Mouse (Mus musculus): ENCODE measurements at regions not wholly inside any gene's neighbourhood (a gene's known extent, or its start where the extent isn't known, plus 50 kb on each side); places are given as distances from the start of the nearest gene placed in this dataset.

- no peaks in the 10 kb centered on the region for H3K36me3 ChIP-seq (ENCODE audit: control insufficient read depth, insufficient read depth)
- peaks cover 29% of the 10 kb centered on the region for H3K27me3 ChIP-seq (ENCODE audit: control insufficient read depth, insufficient read depth, low read depth, low read length)
- no peak overlapping the region for H3K9ac ChIP-seq (ENCODE audit: low read depth, low read length)
- peaks cover 26% of the 10 kb centered on the region for H3K4me1 ChIP-seq (ENCODE audit: control insufficient read depth, low read depth, low read length)
- no peak for ATAC-seq (ENCODE audit: low read depth)
- no peaks in the 10 kb centered on the region for H3K9me3 ChIP-seq (replicated peaks; ENCODE audit: control insufficient read depth, low read length)
- 46% methylated on average over 7 of the region's 8 CpGs for WGBS (ENCODE audit: insufficient replicate concordance)
- no peak overlapping the region for H3K4me3 ChIP-seq (ENCODE audit: low read depth, low read length)
- H3K4me2 ChIP-seq (ENCODE audit: low read depth, low read length) = no peak overlapping the region
- peak overlapping the region; percentile 37; the same call in 1 of the 2 replicates for H3K27ac ChIP-seq (ENCODE audit: low read length)
Measured at GRCm38 (mm10) chr2:30719611-30720290, 83.7 kb downstream of the 1700001O22Rik start.

- H3K4me1 ChIP-seq (ENCODE audit: control insufficient read depth, low read depth, low read length) = peaks cover 26% of the 10 kb centered on the region
- H3K9ac ChIP-seq (ENCODE audit: low read depth, low read length) = peak overlapping the region; percentile 12; the same call in 1 of the 2 replicates
- under 1% methylated on average over 29 of the region's 29 CpGs for WGBS (ENCODE audit: insufficient replicate concordance)
- H3K4me3 ChIP-seq (ENCODE audit: low read depth, low read length) = peak overlapping the region; percentile 9
- peaks cover 29% of the 10 kb centered on the region for H3K27me3 ChIP-seq (ENCODE audit: control insufficient read depth, insufficient read depth, low read depth, low read length)
- no peaks in the 10 kb centered on the region for H3K9me3 ChIP-seq (replicated peaks; ENCODE audit: control insufficient read depth, low read length)
- ATAC-seq (ENCODE audit: low read depth) = peak; percentile 65
- peak overlapping the region; percentile 51 for H3K4me2 ChIP-seq (ENCODE audit: low read depth, low read length)
- H3K27ac ChIP-seq (ENCODE audit: low read length) = peak overlapping the region; percentile 70
- no peaks in the 10 kb centered on the region for H3K36me3 ChIP-seq (ENCODE audit: control insufficient read depth, insufficient read depth)
Measured at GRCm38 (mm10) chr2:30718741-30719381, 84.6 kb downstream of the 1700001O22Rik start.

GRCm38 (mm10) chr2:30718329-30718675 is 85.2 kb downstream of the 1700001O22Rik start:
- no peaks in the 10 kb centered on the region for H3K36me3 ChIP-seq (ENCODE audit: control insufficient read depth, insufficient read depth)
- H3K27me3 ChIP-seq (ENCODE audit: control insufficient read depth, insufficient read depth, low read depth, low read length) = peaks cover 31% of the 10 kb centered on the region
- H3K4me3 ChIP-seq (ENCODE audit: low read depth, low read length) = peak overlapping the region; percentile 9
- H3K4me1 ChIP-seq (ENCODE audit: control insufficient read depth, low read depth, low read length) = peaks cover 26% of the 10 kb centered on the region
- peak overlapping the region; percentile 51 for H3K4me2 ChIP-seq (ENCODE audit: low read depth, low read length)
- peak; percentile 72 for ATAC-seq (ENCODE audit: low read depth)
- peak overlapping the region; percentile 70 for H3K27ac ChIP-seq (ENCODE audit: low read length)
- WGBS (ENCODE audit: insufficient replicate concordance) = 0% methylated on average over 12 of the region's 12 CpGs
- peak overlapping the region; percentile 12; the same call in 1 of the 2 replicates for H3K9ac ChIP-seq (ENCODE audit: low read depth, low read length)
- H3K9me3 ChIP-seq (replicated peaks; ENCODE audit: control insufficient read depth, low read length) = no peaks in the 10 kb centered on the region

- H3K4me2 ChIP-seq (ENCODE audit: low read depth, low read length) = peak overlapping the region; percentile 51
- H3K27me3 ChIP-seq (ENCODE audit: control insufficient read depth, insufficient read depth, low read depth, low read length) = peaks cover 37% of the 10 kb centered on the region
- 16% methylated on average over 16 of the region's 16 CpGs for WGBS (ENCODE audit: insufficient replicate concordance)
- peak overlapping the region; percentile 37; the same call in 1 of the 2 replicates for H3K27ac ChIP-seq (ENCODE audit: low read length)
- H3K9ac ChIP-seq (ENCODE audit: low read depth, low read length) = no peak overlapping the region
- no peak overlapping the region; the same call in 1 of the 2 replicates for H3K4me3 ChIP-seq (ENCODE audit: low read depth, low read length)
- H3K9me3 ChIP-seq (replicated peaks; ENCODE audit: control insufficient read depth, low read length) = no peaks in the 10 kb centered on the region
- H3K4me1 ChIP-seq (ENCODE audit: control insufficient read depth, low read depth, low read length) = peaks cover 26% of the 10 kb centered on the region
- H3K36me3 ChIP-seq (ENCODE audit: control insufficient read depth, insufficient read depth) = no peaks in the 10 kb centered on the region
- no peak for ATAC-seq (ENCODE audit: low read depth)
Measured at GRCm38 (mm10) chr2:30717566-30718328, 85.7 kb downstream of the 1700001O22Rik start.

GRCm38 (mm10) chr2:30716580-30717565 is 86.6 kb downstream of the 1700001O22Rik start:
- Histone ChIP-seq H3K9me3 (replicated peaks; ENCODE audit: control insufficient read depth, low read length) (no peaks in the 10 kb centered on the region), H3K4me2 (ENCODE audit: low read depth, low read length) (peak overlapping the region; percentile 32; the same call in 1 of the 2 replicates), H3K4me3 (ENCODE audit: low read depth, low read length) (no peak overlapping the region; the same call in 1 of the 2 replicates), H3K4me1 (ENCODE audit: control insufficient read depth, low read depth, low read length) (peaks cover 28% of the 10 kb centered on the region), H3K9ac (ENCODE audit: low read depth, low read length) (no peak overlapping the region), H3K27me3 (ENCODE audit: control insufficient read depth, insufficient read depth, low read depth, low read length) (peaks cover 46% of the 10 kb centered on the region), H3K27ac (ENCODE audit: low read length) (peak overlapping the region; percentile 19; the same call in 1 of the 2 replicates), H3K36me3 (ENCODE audit: control insufficient read depth, insufficient read depth) (no peaks in the 10 kb centered on the region)
- no peak for ATAC-seq (ENCODE audit: low read depth)
- WGBS (ENCODE audit: insufficient replicate concordance) = 5% methylated on average over 24 of the region's 24 CpGs

GRCm38 (mm10) chr2:30715720-30716310 is 87.6 kb downstream of the 1700001O22Rik start:
- Histone ChIP-seq H3K4me1 (ENCODE audit: control insufficient read depth, low read depth, low read length) (peaks cover 32% of the 10 kb centered on the region), H3K4me3 (ENCODE audit: low read depth, low read length) (no peak overlapping the region), H3K4me2 (ENCODE audit: low read depth, low read length) (no peak overlapping the region), H3K27me3 (ENCODE audit: control insufficient read depth, insufficient read depth, low read depth, low read length) (peaks cover 56% of the 10 kb centered on the region), H3K36me3 (ENCODE audit: control insufficient read depth, insufficient read depth) (no peaks in the 10 kb centered on the region), H3K27ac (ENCODE audit: low read length) (no peak overlapping the region), H3K9me3 (replicated peaks; ENCODE audit: control insufficient read depth, low read length) (no peaks in the 10 kb centered on the region), H3K9ac (ENCODE audit: low read depth, low read length) (no peak overlapping the region)
- ATAC-seq (ENCODE audit: low read depth) = no peak
- WGBS (ENCODE audit: insufficient replicate concordance) = 42% methylated on average over 4 of the region's 4 CpGs

GRCm38 (mm10) chr2:30713535-30713934 is 89.9 kb downstream of the 1700001O22Rik start:
- Histone ChIP-seq H3K9me3 (replicated peaks; ENCODE audit: control insufficient read depth, low read length) (no peaks in the 10 kb centered on the region), H3K4me3 (ENCODE audit: low read depth, low read length) (no peak overlapping the region), H3K27me3 (ENCODE audit: control insufficient read depth, insufficient read depth, low read depth, low read length) (peaks cover 68% of the 10 kb centered on the region), H3K27ac (ENCODE audit: low read length) (no peak overlapping the region), H3K36me3 (ENCODE audit: control insufficient read depth, insufficient read depth) (no peaks in the 10 kb centered on the region), H3K9ac (ENCODE audit: low read depth, low read length) (no peak overlapping the region), H3K4me2 (ENCODE audit: low read depth, low read length) (no peak overlapping the region), H3K4me1 (ENCODE audit: control insufficient read depth, low read depth, low read length) (peaks cover 27% of the 10 kb centered on the region)
- 34% methylated on average over 3 of the region's 3 CpGs for WGBS (ENCODE audit: insufficient replicate concordance)
- no peak for ATAC-seq (ENCODE audit: low read depth)

- no peaks in the 10 kb centered on the region for H3K36me3 ChIP-seq (ENCODE audit: control insufficient read depth, insufficient read depth)
- no peak overlapping the region for H3K4me3 ChIP-seq (ENCODE audit: low read depth, low read length)
- 42% methylated on average over 9 of the region's 9 CpGs for WGBS (ENCODE audit: insufficient replicate concordance)
- no peaks in the 10 kb centered on the region for H3K9me3 ChIP-seq (replicated peaks; ENCODE audit: control insufficient read depth, low read length)
- no peak overlapping the region for H3K9ac ChIP-seq (ENCODE audit: low read depth, low read length)
- H3K4me2 ChIP-seq (ENCODE audit: low read depth, low read length) = no peak overlapping the region
- H3K27ac ChIP-seq (ENCODE audit: low read length) = no peak overlapping the region
- ATAC-seq (ENCODE audit: low read depth) = no peak
- H3K27me3 ChIP-seq (ENCODE audit: control insufficient read depth, insufficient read depth, low read depth, low read length) = peaks cover 68% of the 10 kb centered on the region
- H3K4me1 ChIP-seq (ENCODE audit: control insufficient read depth, low read depth, low read length) = peaks cover 21% of the 10 kb centered on the region
Measured at GRCm38 (mm10) chr2:30712841-30713401, 90.5 kb downstream of the 1700001O22Rik start.

All from liver, embryonic 16.5 days (tissue).